Mouse (Mus musculus): ENCODE results near the gene Abhd17b.

- TF ChIP-seq CTCF (IDR thresholded peaks at IDR 0.05; ENCODE audit: insufficient read depth, low read length) (no peak), POLR2A (IDR thresholded peaks at IDR 0.05; ENCODE audit: borderline replicate concordance, extremely low read depth, low read depth, low read length) (no peak)
These were observed 28.8 kb upstream of the Abhd17b start for GRCm38 (mm10) chr19:21624148-21624535.
